In the genomic region with DNA sequence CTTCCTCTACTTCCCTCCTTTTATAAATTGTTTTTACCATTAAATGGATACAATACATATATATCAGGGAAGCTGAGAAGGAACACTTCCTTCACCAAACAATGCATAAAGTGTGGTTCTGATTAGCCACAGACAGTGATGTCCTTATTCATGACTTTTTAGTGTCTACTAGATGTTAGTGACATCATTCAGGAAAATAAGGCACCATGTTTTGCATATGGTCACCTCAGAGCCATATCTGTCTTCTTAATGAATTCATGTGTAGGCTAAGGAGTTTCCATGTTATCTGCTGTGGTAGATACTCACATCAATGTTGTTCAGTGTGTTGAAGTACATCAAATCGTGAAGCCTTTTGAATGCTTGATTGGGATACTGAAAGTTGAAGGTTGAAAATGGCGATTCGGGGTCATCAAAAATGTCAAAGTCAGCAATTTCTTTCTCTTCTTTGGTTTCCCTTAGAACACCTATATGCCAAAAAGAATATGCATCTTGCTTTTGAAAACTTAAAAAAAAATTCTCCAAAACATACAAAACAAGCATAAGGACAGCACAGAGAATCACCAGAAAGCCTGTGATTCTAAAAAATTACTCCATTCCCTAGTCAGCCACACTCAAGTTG, we compare ENCODE assay signal across 22 mouse cellular contexts.
DNase-seq lines count a peak whose midpoint lies in the region; TF ChIP-seq lines count a peak whose summit lies in the region.
"Had no signal": no experiment of that assay in that cellular context is flagged by ENCODE, and none has a peak within 500 bp of the region (broad histone marks: within the 10 kb centered on the region; RNA-seq: fewer than 3 reads in every experiment).

No protein-coding gene starts in this region.

- no peaks in the 10 kb centered on the region for H3K27me3 ChIP-seq in CH12.LX (replicated peaks)
- H3K27me3 ChIP-seq: Patski had no signal

- TF ChIP-seq POLR2A in CH12.LX (IDR thresholded peaks at IDR 0.05; ENCODE audit: low read depth, low read length): no peak
- no peak for TF ChIP-seq POLR2A in bone marrow macrophage, adult 2 months (IDR thresholded peaks at IDR 0.05; ENCODE audit: borderline replicate concordance, low read depth, low read length)

- H3K4me1 ChIP-seq in CH12.LX (ENCODE audit: control insufficient read depth in 1 of 2, insufficient read depth in 2 of 2) (peaks cover 8 to 20% of the 10 kb centered on the region in 2 experiments), ES-E14 (ENCODE audit: control insufficient read depth in 2 of 2, insufficient read depth in 2 of 2, low read length in 2 of 2, poor library complexity in 1 of 2) (no peaks in the 10 kb centered on the region)
- H3K4me1 ChIP-seq in bone marrow macrophage, adult 2 months (ENCODE audit: control insufficient read depth, insufficient read depth, low read length): peaks cover 9% of the 10 kb centered on the region

- in situ Hi-C loops in CH12.LX (cut with MboI; ENCODE audit: low pct_ligation_motif_present, low pct_unique_long_range_greater_than_20kb, low sequenced_read_pairs) (loop anchor here (25.0 kb wide), 1 partner anchor 547 kb away; the partner anchor contains the start of genes Odr4 and Tpr), ES-E14 (cut with MboI; ENCODE audit: low sequenced_read_pairs in 2 of 2, unreplicated experiment in 2 of 2) (no loop called here)

- TF ChIP-seq CTCF in CH12.LX (conservative IDR thresholded peaks at IDR 0.05 in 1 of 2, IDR thresholded peaks at IDR 0.05 in 1 of 2; ENCODE audit: low read depth in 2 of 2, low read length in 2 of 2): no peak
- TF ChIP-seq CTCF in bone marrow macrophage, adult 2 months (IDR thresholded peaks at IDR 0.05; ENCODE audit: low read depth, low read length): no peak

- H3K27ac ChIP-seq in CH12.LX (ENCODE audit: insufficient read depth, low read depth) (peak overlapping the region; percentile 90), ES-E14 (ENCODE audit: insufficient read depth, low read depth, low read length, poor library complexity, severe bottlenecking) (no peak overlapping the region), macrophage (peak overlapping the region; percentile 45)
- peak overlapping the region; percentile 72 for H3K27ac ChIP-seq in bone marrow macrophage, adult 2 months (ENCODE audit: insufficient read depth, low read depth, low read length)

- no peaks in the 10 kb centered on the region for H3K79me2 ChIP-seq in CH12.LX (replicated peaks; ENCODE audit: control insufficient read depth, extremely low read depth, insufficient read depth, poor library complexity, severe bottlenecking)
- no peaks in the 10 kb centered on the region for H3K79me2 ChIP-seq in macrophage (ENCODE audit: inconsistent target)

- no peak for TF ChIP-seq RAD21 in CH12.LX (IDR thresholded peaks at IDR 0.05; ENCODE audit: low read depth, low read length)

- DNase-seq in CH12.LX (ENCODE audit: extremely low read depth) (peak; percentile 59), ES-E14 (ENCODE audit: low read depth, low spot score) (no peak)
- no peak for DNase-seq in kidney, postnatal 25 days
- DNase-seq in kidney, postnatal 4 days: no peak
- no peak for DNase-seq in cerebellum, adult 11-12 months
- no peak for DNase-seq in kidney, adult 18-20 months
- DNase-seq: adrenal gland, adult 2 months; adrenal gland, adult 8-10 months; adrenal gland, postnatal 10 days; adrenal gland, postnatal 14 days; adrenal gland, postnatal 25 days; adrenal gland, postnatal 36 days; B cell, adult 2 months; cerebellum, adult 11 months; cerebellum, adult 18-20 months; cerebellum, adult 2 months; cerebellum, adult 8-10 months; cerebellum, adult 9-10 months had no signal

- dilution Hi-C loops in CH12.LX (cut with MboI; ENCODE audit: extremely low pct_ligation_motif_present, extremely low pct_unique_long_range_greater_than_20kb, low sequenced_read_pairs): no loop called here

- H3K4me2 ChIP-seq in CH12.LX (ENCODE audit: insufficient read depth, low read depth, poor library complexity, severe bottlenecking): peak overlapping the region; percentile 83

- H3K9ac ChIP-seq in CH12.LX (ENCODE audit: insufficient read depth, low read depth) (peak overlapping the region; percentile 34; the same call in 1 of the 2 replicates), ES-E14 (ENCODE audit: insufficient read depth, low read depth, low read length, poor library complexity, severe bottlenecking) (no peak overlapping the region)

- peak; percentile 74 for TF ChIP-seq EP300 in CH12.LX (IDR thresholded peaks at IDR 0.05; ENCODE audit: low read length)

- peaks cover 8% of the 10 kb centered on the region for H3K9me3 ChIP-seq in CH12.LX (replicated peaks; ENCODE audit: low read length)
- no peaks in the 10 kb centered on the region for H3K9me3 ChIP-seq in ES-E14 (ENCODE audit: control insufficient read depth, insufficient read depth, low read depth, low read length)

- H3K36me3 ChIP-seq in CH12.LX (replicated peaks in 1 of 2; ENCODE audit: control insufficient read depth in 1 of 2, insufficient read depth in 1 of 2, low read length in 1 of 2) (peaks cover 5 to 6% of the 10 kb centered on the region in 2 experiments), ES-E14 (ENCODE audit: control insufficient read depth, insufficient read depth, low read length, poor library complexity, severe bottlenecking) (no peaks in the 10 kb centered on the region), macrophage (ENCODE audit: inconsistent target) (no peaks in the 10 kb centered on the region)
- H3K36me3 ChIP-seq: G1E had no signal

- 95% methylated on average over 3 of the region's 3 CpGs for WGBS in macrophage (ENCODE audit: missing documents)

- H3K4me3 ChIP-seq in CH12.LX (replicated peaks in 1 of 3; ENCODE audit: low read depth in 2 of 3, low read length in 2 of 3, poor library complexity in 1 of 3): peak overlapping the region; percentile 1 to 32 (median 29)
- no peak overlapping the region for H3K4me3 ChIP-seq in ES-E14 (ENCODE audit: insufficient read depth in 1 of 2, low read depth in 1 of 2, low read length in 2 of 2, poor library complexity in 1 of 2, severe bottlenecking in 1 of 2)
- H3K4me3 ChIP-seq in bone marrow macrophage, adult 2 months (ENCODE audit: insufficient read depth, low read length): peak overlapping the region; percentile 43
- peak overlapping the region; percentile 12; the same call in 1 of the 2 replicates for H3K4me3 ChIP-seq in macrophage (ENCODE audit: inconsistent target)

TF ChIP-seq in CH12.LX, 34 proteins besides CTCF, POLR2A, EP300 and RAD21 (continues in another document):
- TF ChIP-seq ZMIZ1 (IDR thresholded peaks at IDR 0.05; ENCODE audit: low read depth, low read length) (no peak), JUND (conservative IDR thresholded peaks at IDR 0.05; ENCODE audit: low read depth, low read length) (peak; percentile 76), CHD1 (IDR thresholded peaks at IDR 0.05; ENCODE audit: low read depth, low read length) (no peak), MAX (IDR thresholded peaks at IDR 0.05; ENCODE audit: low read length) (no peak), UBTF (IDR thresholded peaks at IDR 0.05; ENCODE audit: low read depth, low read length) (no peak), SIN3A (IDR thresholded peaks at IDR 0.05; ENCODE audit: low read length) (no peak), IRF4 (IDR thresholded peaks at IDR 0.05; ENCODE audit: low read depth, low read length) (peak; percentile 38), ZKSCAN1 (IDR thresholded peaks at IDR 0.05; ENCODE audit: borderline replicate concordance, low read depth, low read length) (no peak), NRF1 (IDR thresholded peaks at IDR 0.05; ENCODE audit: low read depth, low read length) (no peak), MXI1 (IDR thresholded peaks at IDR 0.05; ENCODE audit: low read depth, low read length) (no peak), E2F4 (IDR thresholded peaks at IDR 0.05; ENCODE audit: insufficient replicate concordance, low read depth, low read length) (0 out of 2 replicates have a peak, but pooled peaks have one; percentile 21), HCFC1 (IDR thresholded peaks at IDR 0.05; ENCODE audit: low read depth, low read length) (no peak), JUN (IDR thresholded peaks at IDR 0.05; ENCODE audit: insufficient read depth, low read depth, low read length) (peak; percentile 85), MAZ (IDR thresholded peaks at IDR 0.05; ENCODE audit: low read depth, low read length) (no peak), SMC3 (IDR thresholded peaks at IDR 0.05; ENCODE audit: low read depth, low read length) (no peak), PAX5 (IDR thresholded peaks at IDR 0.05; ENCODE audit: low read length) (no peak), TCF12 (IDR thresholded peaks at IDR 0.05; ENCODE audit: low read depth, low read length) (no peak), MYC (IDR thresholded peaks at IDR 0.05; ENCODE audit: low read depth, low read length) (0 out of 2 replicates have a peak, but pooled peaks have one; percentile 50)

TF ChIP-seq in ES-E14, 5 proteins besides CTCF, POLR2A, EP300 and RAD21:
- TF ChIP-seq MAFK (IDR thresholded peaks at IDR 0.05; ENCODE audit: insufficient read depth, low read depth, low read length): 0 out of 2 replicates have a peak, but pooled peaks have one; percentile 23
- TF ChIP-seq CHD2 (IDR thresholded peaks at IDR 0.05; ENCODE audit: low read depth, low read length): no peak

Comparison
In these comparisons a context has a peak if more than half of its experiments do, and no peak if none do; other contexts are left out.
1. H3K4me3 ChIP-seq: peak in CH12.LX (3 of 3), bone marrow macrophage, adult 2 months (single experiment) and macrophage (single experiment); none in ES-E14 (0 of 2).